Mouse (Mus musculus) lung, embryonic 14.5 days (tissue): Measurements from ENCODE around the gene Nacc2. TPM values are rescaled to one million over a fixed set of nuclear protein-coding genes. Genes with fewer than 3 reads are reported as not detected.
A peak's percentile ranks its signal among the peaks of the same experiment; 100 is the strongest.

ENCODE experiments used
- ATAC-seq: fragments of 200-750 bp; cut with Nextera tagmentation; 2 replicates; pipeline ENCODE4 v1.8.0; 2017; ENCODE audit warnings: mild to moderate bottlenecking, moderate TSS enrichment, moderate library complexity; ENCODE audit not compliant: insufficient read depth
- DNase-seq: peaks from one replicate; pipeline ENCODE4 v3.0.0-alpha.2; 2015
- H3K27ac ChIP-seq: fragments of 300-500 bp; sonication (generic); 2 replicates; pipeline ENCODE4 v1.5.1; 2014; ENCODE audit warnings: low read depth, mild to moderate bottlenecking, moderate library complexity
- H3K27me3 ChIP-seq: fragments of 300-500 bp; sonication (generic); 2 replicates; pipeline ENCODE4 v1.6.1; 2014; ENCODE audit warnings: low read length, control low read depth; ENCODE audit not compliant: insufficient read depth
- H3K36me3 ChIP-seq: fragments of 300-500 bp; sonication (generic); 2 replicates; pipeline ENCODE4 v1.6.1; 2014; ENCODE audit warnings: control low read depth; ENCODE audit not compliant: insufficient read depth
- H3K4me1 ChIP-seq: fragments of 300-500 bp; sonication (generic); 2 replicates; pipeline ENCODE4 v1.6.1; 2014; ENCODE audit warnings: antibody characterized with exemption, control low read depth; ENCODE audit not compliant: insufficient read depth
- H3K4me2 ChIP-seq: fragments of 300-500 bp; sonication (generic); 2 replicates; pipeline ENCODE4 v1.6.1; 2014; ENCODE audit warnings: mild to moderate bottlenecking
- H3K4me3 ChIP-seq: fragments of 300-500 bp; sonication (generic); 2 replicates; pipeline ENCODE4 v1.5.1; 2014; ENCODE audit warnings: low read depth, low read length
- H3K9ac ChIP-seq: fragments of 300-500 bp; sonication (generic); 2 replicates; pipeline ENCODE4 v1.6.1; 2014
- H3K9me3 ChIP-seq: fragments of 300-500 bp; sonication (generic); 2 replicates; pipeline ENCODE4 v1.6.1; 2016; ENCODE audit warnings: low read depth, low read length, control low read depth
- CTCF ChIP-seq: IDR thresholded peaks from 2 replicates; pipeline ENCODE4 v1.5.1; 2016; ENCODE audit warnings: antibody characterized with exemption, low read depth
- WGBS: fragments of 180-500 bp; shearing (Covaris S2); extraction: QIAGEN DNeasy Blood & Tissue Kit; methylation state at CpG from one replicate; pipeline ENCODE4 v1.1.7; 2014; 5-methylcytosine and 5-hydroxymethylcytosine counted together
- polyA plus RNA-seq: library from polyadenylated mRNA; unstranded; fragments of >200 nt; fragmentation: Nextera tagmentation; extraction: Ambion mirVana; gene quantifications from 2 replicates; pipeline ENCODE4 v1.2.1, GENCODE M21; 2014

Gene Nacc2
- polyA plus RNA-seq, 1 experiment from 2014 or later, result 9.4 TPM

DNA sequence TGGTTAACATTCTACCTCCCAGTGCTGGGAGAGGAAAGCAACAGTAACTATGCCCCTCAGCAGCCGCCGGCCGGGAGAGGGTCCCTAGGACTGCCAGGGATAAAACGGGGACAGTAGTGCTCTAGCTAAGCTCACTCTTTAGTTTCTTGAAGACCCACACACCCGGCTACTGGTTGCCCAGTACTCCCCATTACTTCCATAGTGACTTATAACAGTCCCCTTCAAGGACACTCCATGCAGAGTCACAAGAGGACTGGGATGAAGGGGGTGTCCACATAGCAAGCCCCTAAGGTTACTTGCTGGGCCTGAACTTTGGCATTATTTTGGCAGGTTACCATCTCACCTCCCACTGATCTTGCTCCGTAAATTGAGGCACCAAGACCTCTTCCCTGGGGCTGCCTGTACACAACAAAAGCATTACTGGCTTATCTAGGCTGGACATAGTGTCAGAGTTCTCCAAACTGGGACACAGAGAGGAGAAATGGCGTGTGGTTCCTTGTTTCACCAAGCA lies 16.1 kb upstream of the Nacc2 start:
- ATAC-seq (no peak), DNase-seq (no peak)
- no peak for TF ChIP-seq CTCF
- H3K9me3 ChIP-seq, result no peaks in the 10 kb centered on the region
- H3K27me3 ChIP-seq, result no peaks in the 10 kb centered on the region
- H3K4me1 ChIP-seq, result peaks cover 17% of the 10 kb centered on the region
- H3K9ac ChIP-seq, result peak overlapping the region; percentile 86
- H3K4me3 ChIP-seq, result peak overlapping the region; percentile 79
- H3K4me2 ChIP-seq, result peak overlapping the region; percentile 92
- WGBS, result 54% methylated on average over 7 of the region's 7 CpGs
- H3K36me3 ChIP-seq, result peaks cover 15% of the 10 kb centered on the region; the same call in 1 of the 2 replicates
- peak overlapping the region; percentile 90; the same call in 1 of the 2 replicates for H3K27ac ChIP-seq

DNA sequence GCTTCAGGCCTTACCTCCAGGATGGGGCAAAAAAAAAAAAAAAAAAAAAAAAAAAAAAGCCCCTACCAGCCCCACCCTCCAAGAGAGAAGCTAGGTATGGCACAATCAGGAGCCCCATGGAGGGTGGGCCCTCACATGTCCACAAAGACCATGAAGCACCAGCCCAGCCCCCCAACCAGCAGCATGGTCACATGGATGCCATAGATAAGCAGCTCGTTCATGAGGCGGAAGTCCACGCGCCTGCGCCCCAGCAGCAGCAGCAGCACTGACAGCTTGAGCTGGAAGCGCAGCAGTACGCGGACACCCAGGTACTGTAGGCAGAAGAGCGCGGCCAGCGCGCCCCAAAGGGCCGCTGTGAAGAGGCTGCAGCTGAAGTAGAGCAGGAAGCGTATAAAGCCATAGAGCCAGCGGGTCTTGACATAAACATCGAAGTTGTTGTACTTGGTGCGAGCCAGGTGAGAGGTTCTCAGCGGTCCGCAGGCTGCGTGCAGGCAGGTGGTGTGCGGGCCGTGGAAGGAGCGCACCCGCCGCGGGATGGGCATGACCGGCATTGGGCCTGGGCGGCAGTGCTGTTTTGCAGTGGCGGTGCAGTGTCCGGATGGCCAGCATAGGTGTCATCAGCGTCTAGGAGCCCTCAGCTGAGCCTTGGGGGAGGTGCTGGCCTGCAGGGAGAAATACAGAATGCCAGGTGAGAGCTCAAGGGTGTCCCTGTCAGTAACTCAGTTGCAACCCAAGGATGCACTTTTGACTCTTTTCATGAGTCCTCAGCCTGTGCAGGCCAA lies 15.4 kb upstream of the Nacc2 start:
- peak overlapping the region; percentile 79 for H3K4me3 ChIP-seq
- 75% methylated on average over 31 of the region's 31 CpGs for whole genome bisulfite sequencing
- no peak overlapping the region for H3K27ac ChIP-seq
- DNase-seq (peak; percentile 15), ATAC-seq (no peak)
- H3K4me1 ChIP-seq, result peaks cover 17% of the 10 kb centered on the region
- TF ChIP-seq CTCF, result no peak
- peaks cover 15% of the 10 kb centered on the region; the same call in 1 of the 2 replicates for H3K36me3 ChIP-seq
- no peaks in the 10 kb centered on the region for H3K9me3 ChIP-seq
- peak overlapping the region; percentile 92 for H3K4me2 ChIP-seq
- no peaks in the 10 kb centered on the region for H3K27me3 ChIP-seq
- peak overlapping the region; percentile 86; the same call in 1 of the 2 replicates for H3K9ac ChIP-seq

DNA sequence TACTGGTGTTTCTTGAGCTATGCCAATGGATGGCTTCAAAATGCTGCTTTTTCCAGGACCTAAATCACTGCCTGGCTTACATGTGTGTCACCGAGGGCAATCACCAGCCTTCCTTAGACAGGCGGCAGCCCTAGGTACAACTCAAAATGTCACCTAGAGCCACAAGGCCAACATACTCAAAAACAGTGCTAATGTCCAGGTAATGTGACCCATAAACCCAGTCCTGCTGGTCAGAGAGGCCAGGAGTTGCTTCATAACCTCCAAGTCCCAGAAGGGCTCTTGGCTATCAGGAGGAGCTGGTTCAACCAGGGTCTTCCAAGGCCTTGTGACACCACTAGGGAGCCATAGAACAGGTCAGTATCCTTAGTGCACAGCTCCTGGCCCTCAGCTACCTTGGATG lies 11.6 kb upstream of the Nacc2 start:
- no peaks in the 10 kb centered on the region for H3K27me3 ChIP-seq
- H3K36me3 ChIP-seq, result peaks cover 15% of the 10 kb centered on the region; the same call in 1 of the 2 replicates
- no peak for TF ChIP-seq CTCF
- no peak overlapping the region for H3K9ac ChIP-seq
- no peak overlapping the region for H3K27ac ChIP-seq
- no peak overlapping the region for H3K4me2 ChIP-seq
- ATAC-seq (no peak), DNase-seq (no peak)
- 87% methylated on average over 2 of the region's 2 CpGs for WGBS
- H3K4me1 ChIP-seq, result peaks cover 19% of the 10 kb centered on the region
- no peaks in the 10 kb centered on the region for H3K9me3 ChIP-seq
- no peak overlapping the region for H3K4me3 ChIP-seq

DNA sequence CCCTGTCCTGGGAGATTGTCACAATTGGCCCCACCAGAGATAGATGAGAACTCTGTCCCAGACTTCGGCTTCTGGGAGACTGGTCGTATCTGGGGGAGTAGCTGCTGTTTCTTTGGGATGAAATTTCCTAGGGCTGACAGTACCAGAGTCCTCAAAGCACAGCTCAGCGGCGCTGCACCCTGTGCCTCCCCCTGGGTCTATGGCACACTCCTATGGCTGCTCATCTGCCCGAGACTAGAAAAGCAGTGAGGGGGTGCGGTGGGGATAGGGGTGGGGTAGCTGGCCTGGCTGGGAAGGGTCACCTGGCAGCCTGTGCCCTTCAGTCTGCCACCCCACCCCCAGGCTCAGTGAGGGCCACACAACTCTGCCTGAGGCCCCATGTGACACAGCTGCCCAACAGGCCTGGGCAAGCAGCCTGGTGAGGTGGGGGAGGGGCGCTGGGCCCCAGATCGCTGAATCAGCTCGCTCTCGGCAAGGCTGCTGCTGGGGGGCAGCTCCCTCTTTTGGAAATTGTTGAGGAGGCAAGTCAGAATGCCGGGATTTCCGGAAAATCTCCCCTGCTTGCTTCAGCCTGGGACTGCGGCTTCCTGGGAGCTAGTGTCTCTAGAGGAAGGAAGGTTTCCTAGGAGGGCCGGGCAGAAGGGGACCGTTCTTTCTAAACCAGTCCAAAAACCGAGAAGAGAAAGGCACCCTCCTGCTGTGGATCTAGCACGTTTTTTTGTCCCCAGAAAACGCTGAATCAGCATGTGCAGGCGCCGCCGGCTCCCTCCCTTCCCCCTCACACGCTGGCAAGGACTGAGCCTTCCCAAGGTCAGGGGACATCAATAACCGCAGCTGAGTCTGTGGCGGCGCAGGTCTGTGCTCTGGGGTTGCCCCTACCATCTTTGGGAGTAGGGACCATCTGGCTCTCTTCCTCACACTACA lies 9.9 kb upstream of the Nacc2 start:
- H3K4me2 ChIP-seq, result peak overlapping the region; percentile 66
- H3K27me3 ChIP-seq, result no peaks in the 10 kb centered on the region
- H3K9me3 ChIP-seq, result no peaks in the 10 kb centered on the region
- WGBS, result 5% methylated on average over 25 of the region's 25 CpGs
- H3K4me1 ChIP-seq, result peaks cover 8% of the 10 kb centered on the region; the same call in 1 of the 2 replicates
- DNase-seq (peak; percentile 87), ATAC-seq (peak; percentile 80)
- peak overlapping the region; percentile 59 for H3K9ac ChIP-seq
- H3K4me3 ChIP-seq, result peak overlapping the region; percentile 31
- TF ChIP-seq CTCF, result peak; percentile 40
- peaks cover 9% of the 10 kb centered on the region; the same call in 1 of the 2 replicates for H3K36me3 ChIP-seq
- peak overlapping the region; percentile 91 for H3K27ac ChIP-seq

DNA sequence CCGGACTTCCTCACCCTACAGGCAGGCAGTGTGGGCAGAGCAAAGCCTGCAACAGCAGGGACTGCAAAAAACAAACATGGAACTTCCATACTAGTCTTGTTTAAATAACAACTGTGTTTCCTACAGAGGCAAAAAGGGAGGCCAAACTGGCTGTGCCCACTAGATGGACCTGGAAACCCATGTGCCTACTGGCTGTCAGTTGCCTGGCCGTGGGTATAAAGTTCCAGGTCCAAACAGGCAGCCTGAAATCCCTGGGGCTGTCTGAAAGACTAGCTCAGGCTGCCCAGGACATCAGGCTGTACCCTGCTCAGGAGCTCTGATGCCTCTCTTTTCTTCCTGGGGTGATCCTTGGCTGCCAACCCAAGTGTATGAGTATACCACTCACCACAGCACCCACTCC lies 8.3 kb upstream of the Nacc2 start:
- DNase-seq, result no peak
- Histone ChIP-seq H3K27ac (no peak overlapping the region), H3K9me3 (no peaks in the 10 kb centered on the region), H3K9ac (no peak overlapping the region), H3K4me2 (no peak overlapping the region), H3K27me3 (no peaks in the 10 kb centered on the region), H3K4me1 (peaks cover 8% of the 10 kb centered on the region; the same call in 1 of the 2 replicates), H3K4me3 (no peak overlapping the region), H3K36me3 (peaks cover 2% of the 10 kb centered on the region; the same call in 1 of the 2 replicates)
- ATAC-seq, result no peak
- no peak for TF ChIP-seq CTCF
- WGBS, result 70% methylated on average over 2 of the region's 2 CpGs

DNA sequence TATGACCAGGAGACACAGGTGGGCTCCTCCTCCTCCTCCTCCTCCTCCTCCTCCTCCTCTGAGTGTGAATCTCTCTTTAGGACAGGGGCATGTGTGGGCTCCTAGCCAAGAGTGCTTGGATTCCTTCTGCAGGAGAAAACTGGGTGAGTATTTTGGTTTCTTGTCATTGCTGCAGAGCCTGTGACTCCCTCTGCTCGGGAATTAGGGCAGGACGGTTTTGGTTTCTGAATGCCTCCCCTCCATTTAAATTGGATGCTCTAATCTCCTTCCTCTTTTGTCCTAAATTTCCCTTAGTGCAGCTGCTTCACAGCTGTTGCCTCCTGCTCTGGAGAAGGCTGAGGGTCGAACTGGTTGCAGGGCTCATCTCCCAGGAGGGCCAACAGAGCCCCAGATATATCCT lies 6.9 kb upstream of the Nacc2 start:
- 45% methylated on average over 3 of the region's 3 CpGs for WGBS
- H3K27ac ChIP-seq, result no peak overlapping the region
- TF ChIP-seq CTCF, result no peak
- no peaks in the 10 kb centered on the region for H3K36me3 ChIP-seq
- no peaks in the 10 kb centered on the region for H3K27me3 ChIP-seq
- peaks cover 8% of the 10 kb centered on the region; the same call in 1 of the 2 replicates for H3K4me1 ChIP-seq
- no peaks in the 10 kb centered on the region for H3K9me3 ChIP-seq
- no peak overlapping the region for H3K4me2 ChIP-seq
- no peak overlapping the region for H3K4me3 ChIP-seq
- DNase-seq (no peak), ATAC-seq (no peak)
- no peak overlapping the region for H3K9ac ChIP-seq
